Mouse (Mus musculus) B cell, adult 2 months (primary cell): ENCODE measurements at regions not wholly inside any gene's neighbourhood (a gene's known extent, or its start where the extent isn't known, plus 50 kb on each side); places are given as distances from the start of the nearest gene placed in this dataset.

ENCODE experiments used
- DNase-seq, 2 experiments: peaks; one replicate each; pipeline ENCODE4 v3.0.0; 2022

DNA sequence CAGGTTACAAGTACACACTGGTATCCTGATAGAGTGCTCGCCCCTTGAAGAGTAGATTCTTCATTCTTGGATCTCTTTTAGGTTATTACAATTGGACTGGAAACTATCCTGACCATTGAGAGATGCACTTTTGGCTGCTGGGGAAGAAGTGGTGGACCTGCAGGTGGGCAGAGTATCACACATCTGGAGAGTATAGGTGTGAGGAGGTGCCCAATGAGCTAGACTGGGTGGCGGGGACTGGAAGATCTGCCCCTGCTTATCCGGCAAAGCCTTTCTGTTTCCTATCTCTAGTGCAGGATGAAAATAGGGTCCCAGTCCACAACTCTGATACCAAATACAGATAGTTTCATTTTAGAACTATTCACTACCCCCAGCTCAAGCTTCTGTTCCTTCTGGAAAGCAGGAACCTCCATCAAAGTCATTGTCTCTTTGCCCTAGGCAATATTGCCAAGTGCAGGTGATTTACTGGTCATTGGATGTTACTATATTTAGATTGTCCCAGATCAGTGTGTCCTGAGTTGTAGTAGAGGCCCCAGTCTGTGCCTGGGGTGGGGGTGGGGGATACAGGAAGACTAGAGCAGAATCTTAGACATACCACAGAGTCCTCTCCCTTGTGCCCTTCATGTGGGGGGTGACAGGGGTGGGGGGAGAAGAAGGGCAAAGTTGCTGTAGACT lies 62.5 kb upstream of the Ube2e1 start:
- no peak for DNase-seq

DNA sequence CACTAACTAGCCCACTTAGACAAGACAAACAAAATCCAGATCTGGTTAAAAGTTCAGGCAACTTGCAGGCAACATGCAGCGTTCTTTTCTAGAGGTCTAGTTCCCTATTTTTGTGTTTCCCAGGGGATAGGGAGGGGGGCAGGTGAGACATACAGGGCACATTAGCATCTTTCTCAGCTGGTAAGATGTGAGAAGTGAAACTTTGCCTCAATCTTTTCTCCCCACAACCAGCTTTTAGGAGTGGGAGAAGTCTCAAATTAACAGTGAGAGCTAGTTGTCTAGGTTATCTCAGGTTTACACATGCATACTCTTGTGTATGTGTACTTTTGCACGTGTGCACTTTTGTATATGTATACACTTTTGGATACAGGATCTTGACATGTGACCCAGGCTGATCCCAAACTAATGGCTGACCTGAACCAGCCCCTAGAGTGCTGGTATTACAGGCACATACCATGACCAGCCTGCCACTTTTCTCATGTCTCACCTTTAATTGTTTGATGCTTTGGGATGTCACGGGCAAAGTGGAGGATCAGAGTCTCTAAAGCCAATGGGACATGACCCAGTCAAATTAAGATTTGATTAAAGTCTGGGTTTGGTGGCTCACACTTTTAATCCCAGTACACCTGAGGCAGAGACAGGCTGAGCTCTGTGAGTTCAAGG lies 60.3 kb upstream of the Ube2e1 start:
- peak in 1 of 2 experiments; percentile 16 for DNase-seq

- DNase-seq: no peak
These were observed 57.7 kb upstream of the Ube2e1 start for GRCm38 (mm10) chr14:18389390-18389789.

DNA sequence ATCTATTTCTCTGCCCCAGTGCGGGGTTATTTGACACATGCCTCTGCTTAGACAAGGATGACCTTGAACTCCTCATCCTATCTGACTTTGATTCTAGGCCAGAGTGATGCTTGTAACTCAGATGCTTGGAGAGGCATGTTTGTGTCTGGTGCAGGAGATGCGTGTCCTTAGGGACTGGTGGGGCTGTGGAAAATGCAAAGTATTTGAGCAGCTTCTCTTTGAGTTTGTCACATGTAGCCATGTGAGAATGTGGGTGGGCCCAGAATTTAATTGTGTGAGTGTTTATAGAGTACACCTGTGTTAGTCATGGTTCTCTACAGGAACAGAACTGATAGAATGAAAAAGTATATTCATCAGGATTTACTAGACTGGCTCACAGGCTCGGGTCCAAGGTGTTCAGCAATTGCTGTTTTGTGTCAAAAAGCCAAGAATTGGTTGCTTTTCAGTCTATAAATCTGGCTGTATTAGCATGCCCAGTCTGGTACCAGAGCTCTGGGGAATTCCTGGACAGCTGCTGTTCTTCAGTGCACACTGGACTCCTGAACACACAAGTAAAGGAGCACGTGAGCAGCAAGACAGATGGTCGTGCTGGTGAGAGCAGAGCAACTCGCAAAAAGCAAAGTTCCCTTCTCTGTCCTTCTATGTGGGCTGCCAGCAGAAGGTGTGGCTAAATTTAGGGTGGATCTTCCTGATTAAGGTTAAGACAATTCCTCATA lies 54.5 kb upstream of the Ube2e1 start:
- DNase-seq: no peak
